Mouse (Mus musculus) NIH3T3 (cell line): ENCODE data around the gene Hba-x.
A peak's percentile ranks its signal among the peaks of the same experiment; 100 is the strongest.

Experiments
- DNase-seq: peaks from one replicate; pipeline ENCODE4 v3.0.0-alpha.2; 2012; ENCODE audit warnings: low read depth

Gene Hba-x

GRCm38 (mm10) chr11:32276347-32276746 lies at the start of gene Hba-x:
Gene Hba-x (plus strand): TSS chr11:32276400.
- no peak for DNase-seq

GRCm38 (mm10) chr11:32227041-32227440 lies 49.2 kb upstream of the Hba-x start:
- no peak for DNase-seq

DNA sequence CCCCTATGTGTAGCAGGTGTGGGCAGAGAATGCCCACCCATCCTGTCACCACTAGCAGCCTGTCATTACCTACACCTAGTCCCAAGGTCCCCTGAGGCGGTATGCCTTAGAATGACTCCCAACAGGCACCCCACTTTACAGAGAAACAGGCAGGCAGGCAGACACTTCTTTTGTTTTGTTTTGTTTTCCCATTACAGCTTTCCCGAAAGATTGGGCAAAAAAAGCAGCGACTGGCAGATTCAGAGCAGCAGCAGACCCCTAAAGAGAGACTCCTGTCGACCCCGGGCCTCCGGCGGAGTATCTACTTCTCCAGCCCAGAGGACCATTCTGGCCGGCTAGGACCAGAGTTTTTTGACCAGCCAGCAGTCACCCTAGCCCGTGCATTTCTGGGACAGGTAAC lies 48.6 kb upstream of the Hba-x start:
- DNase-seq: no peak

GRCm38 (mm10) chr11:32228292-32228845 lies 47.8 kb upstream of the Hba-x start:
- DNase-seq: no peak

DNA sequence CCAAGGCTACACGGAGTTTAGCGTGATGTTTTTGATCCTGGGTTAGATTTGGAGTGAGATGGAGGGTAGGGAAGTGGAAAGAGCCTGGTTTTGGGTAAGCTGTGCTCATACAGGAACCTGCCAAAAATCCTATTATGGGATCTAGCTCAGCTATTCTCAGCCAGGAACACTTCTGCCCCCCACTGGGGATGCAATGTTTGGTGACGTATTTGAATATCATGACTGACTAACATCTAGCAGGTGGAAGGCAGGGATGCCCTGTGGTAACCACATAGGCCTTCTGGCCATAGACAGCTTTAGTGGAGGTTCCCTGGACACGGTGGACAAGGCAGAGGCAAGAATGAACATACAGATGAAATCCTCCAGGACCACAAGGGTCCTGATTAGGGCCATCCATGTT lies 46.0 kb upstream of the Hba-x start:
- DNase-seq: peak; percentile 50

GRCm38 (mm10) chr11:32231125-32231524 lies 45.1 kb upstream of the Hba-x start:
- no peak for DNase-seq

DNA sequence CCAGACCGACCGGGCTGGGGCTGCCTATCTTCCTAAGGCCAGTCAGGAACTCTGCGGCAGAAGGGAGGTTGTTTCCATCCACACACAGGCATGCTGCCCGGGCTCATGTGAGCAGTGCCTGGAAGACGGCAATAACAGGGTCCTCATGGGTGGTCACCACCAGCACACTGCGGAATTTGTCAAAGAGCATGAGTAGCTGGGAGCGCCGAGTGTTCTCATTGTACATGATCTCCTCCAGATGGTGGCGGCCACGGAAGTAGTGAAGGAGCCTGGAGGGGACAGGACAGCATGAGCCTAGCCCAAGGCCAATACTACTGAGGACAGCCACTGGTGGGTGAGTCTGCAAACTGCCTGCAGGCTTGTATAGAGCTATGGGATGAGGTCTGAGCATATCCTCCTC lies 43.4 kb upstream of the Hba-x start:
- DNase-seq: no peak

- DNase-seq: no peak
Observed at GRCm38 (mm10) chr11:32233895-32234294, 42.3 kb upstream of the Hba-x start.

- no peak for DNase-seq
Observed at GRCm38 (mm10) chr11:32234816-32235485, 41.2 kb upstream of the Hba-x start.

- peak; percentile 93 for DNase-seq
Observed at GRCm38 (mm10) chr11:32235646-32236045, 40.6 kb upstream of the Hba-x start.

DNA sequence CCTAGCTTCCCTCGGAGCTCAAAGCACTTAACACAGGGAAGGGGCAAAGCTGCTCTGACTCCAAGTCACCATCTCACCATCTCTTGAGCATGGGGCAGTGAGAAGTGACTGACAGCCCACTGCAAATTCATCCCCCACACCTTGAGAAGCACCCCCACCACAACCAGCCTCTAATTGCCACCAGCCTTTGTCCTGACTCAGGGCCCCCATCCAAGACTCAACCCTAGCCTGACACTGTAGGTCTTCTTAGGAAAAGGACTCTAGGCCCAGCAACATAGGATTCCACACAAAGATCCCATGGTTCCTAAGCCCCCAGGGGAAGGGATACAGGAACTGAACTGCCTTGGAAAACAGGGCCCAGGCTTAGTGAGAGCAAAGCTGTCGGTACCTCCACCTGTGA lies 40.1 kb upstream of the Hba-x start:
- DNase-seq: no peak

GRCm38 (mm10) chr11:32236712-32237410 lies 39.3 kb upstream of the Hba-x start:
- peak; percentile 81 for DNase-seq

- DNase-seq: no peak
Observed at GRCm38 (mm10) chr11:32237411-32237795, 38.8 kb upstream of the Hba-x start.

GRCm38 (mm10) chr11:32238093-32238860 lies 37.9 kb upstream of the Hba-x start:
- peak; percentile 81 for DNase-seq

- DNase-seq: no peak
Observed at GRCm38 (mm10) chr11:32241391-32241790, 34.8 kb upstream of the Hba-x start.

GRCm38 (mm10) chr11:32242209-32242608 lies 34.0 kb upstream of the Hba-x start:
- no peak for DNase-seq

DNA sequence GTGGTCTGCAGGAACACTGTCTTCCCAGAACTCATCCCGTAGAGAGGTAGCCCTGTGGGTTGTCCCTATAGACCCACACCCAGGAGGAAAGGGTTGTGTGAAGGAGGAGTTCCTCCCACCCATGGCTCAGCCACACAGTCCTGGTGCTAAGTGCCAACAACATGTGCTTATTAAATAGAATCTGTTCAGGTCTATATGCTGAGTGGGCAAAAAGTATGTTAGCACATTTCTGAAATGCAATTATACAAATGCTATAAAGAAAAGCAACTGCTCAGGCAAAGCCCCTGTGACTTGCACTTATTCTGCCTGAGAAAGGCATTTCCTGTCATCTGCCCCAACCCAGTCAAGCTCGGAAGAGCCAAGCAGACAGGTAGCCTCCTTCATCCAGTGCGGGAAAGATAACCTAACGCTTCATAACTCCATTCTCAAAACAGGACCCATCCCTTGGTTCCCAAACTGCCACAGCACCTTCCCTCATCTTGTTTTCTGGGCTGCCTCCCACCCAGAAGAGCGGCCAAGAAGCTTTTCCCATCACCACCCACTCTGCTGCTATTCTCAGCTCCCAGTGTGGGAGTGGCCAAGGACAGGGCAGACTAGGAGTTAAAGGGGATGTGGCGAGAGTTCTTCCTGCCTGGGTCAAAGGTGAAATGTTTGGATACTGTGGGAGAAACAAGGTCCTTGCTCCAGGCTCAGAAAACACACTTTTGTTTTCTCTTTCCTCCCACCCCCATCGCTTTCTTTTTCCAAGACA lies 32.8 kb upstream of the Hba-x start:
- DNase-seq: no peak

- no peak for DNase-seq
Observed at GRCm38 (mm10) chr11:32244064-32244463, 32.1 kb upstream of the Hba-x start.

- no peak for DNase-seq
Observed at GRCm38 (mm10) chr11:32244617-32245016, 31.6 kb upstream of the Hba-x start.

- no peak for DNase-seq
Observed at GRCm38 (mm10) chr11:32245614-32246013, 30.6 kb upstream of the Hba-x start.

DNA sequence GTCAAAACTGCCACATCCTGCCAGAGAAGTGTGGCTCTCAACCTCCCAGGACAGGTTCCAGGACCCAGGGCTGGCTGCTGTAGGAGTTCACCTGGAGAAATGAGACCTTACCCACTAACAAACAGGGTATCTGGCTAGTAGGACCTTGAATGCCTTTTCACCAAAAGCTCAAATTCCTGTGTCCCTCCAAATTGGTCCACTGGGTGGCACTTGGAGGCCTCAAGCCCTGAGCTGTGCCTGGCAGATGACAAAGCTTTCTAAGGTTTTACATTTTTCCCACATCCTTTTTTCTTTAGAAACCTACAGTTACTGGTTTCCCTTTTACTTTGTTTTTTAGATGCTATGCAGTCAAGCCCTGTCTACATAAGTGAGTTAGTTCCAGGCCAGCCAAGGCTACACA lies 29.1 kb upstream of the Hba-x start:
- DNase-seq: peak; percentile 58

- no peak for DNase-seq
Observed at GRCm38 (mm10) chr11:32248350-32248749, 27.9 kb upstream of the Hba-x start.
